Mouse (Mus musculus): ENCODE results near the gene Mia2.

Gene Mia2

GRCm38 (mm10) chr12:59149691-59150090 is 54.1 kb downstream of the Mia2 start:
- in situ Hi-C loops (cut with MboI, MseI) = no loop called here

DNA sequence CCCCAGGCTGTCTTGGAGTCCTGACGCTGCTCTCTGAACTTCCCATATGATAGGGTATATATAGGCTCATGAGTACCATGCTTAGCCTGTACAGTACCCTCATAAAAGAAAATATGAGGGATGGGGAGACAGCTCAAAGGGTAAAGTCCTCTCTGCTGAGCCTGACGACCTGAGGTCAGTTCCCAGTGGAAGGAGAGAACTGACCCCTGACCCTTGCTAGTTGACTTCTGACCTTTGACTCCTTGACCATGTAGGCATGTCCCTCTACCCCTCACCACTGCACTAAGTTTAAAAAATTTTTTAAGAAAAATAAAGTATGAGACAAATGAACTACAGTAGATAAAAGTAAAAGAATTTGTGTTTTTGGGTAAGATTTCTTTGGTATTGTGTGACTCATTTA is 65.5 kb downstream of the Mia2 start:
- in situ Hi-C loops (cut with MboI, MseI) = no loop called here

GRCm38 (mm10) chr12:59162797-59163196 is 67.2 kb downstream of the Mia2 start:
- in situ Hi-C loops (cut with MboI, MseI) = no loop called here

DNA sequence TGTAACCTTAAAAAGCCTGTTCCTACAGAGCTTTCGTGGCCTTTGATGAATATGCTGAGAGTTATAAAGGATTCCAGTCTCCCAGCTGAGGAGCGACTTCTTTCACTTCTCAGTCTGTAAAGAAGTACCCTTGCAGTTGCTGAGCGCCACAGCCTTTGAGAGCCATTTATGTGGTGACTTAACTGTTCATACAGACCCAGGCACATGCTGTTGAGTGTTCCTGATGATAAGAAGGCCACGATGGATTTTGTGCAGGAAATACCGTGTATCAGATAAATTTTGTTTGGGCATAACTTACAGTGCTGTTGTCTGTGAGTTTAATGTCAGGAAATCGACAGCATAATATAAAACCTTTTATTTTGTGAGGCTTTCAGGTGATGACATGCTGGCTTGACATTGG is 68.9 kb downstream of the Mia2 start:
- in situ Hi-C loops (cut with MboI, MseI) = no loop called here

DNA sequence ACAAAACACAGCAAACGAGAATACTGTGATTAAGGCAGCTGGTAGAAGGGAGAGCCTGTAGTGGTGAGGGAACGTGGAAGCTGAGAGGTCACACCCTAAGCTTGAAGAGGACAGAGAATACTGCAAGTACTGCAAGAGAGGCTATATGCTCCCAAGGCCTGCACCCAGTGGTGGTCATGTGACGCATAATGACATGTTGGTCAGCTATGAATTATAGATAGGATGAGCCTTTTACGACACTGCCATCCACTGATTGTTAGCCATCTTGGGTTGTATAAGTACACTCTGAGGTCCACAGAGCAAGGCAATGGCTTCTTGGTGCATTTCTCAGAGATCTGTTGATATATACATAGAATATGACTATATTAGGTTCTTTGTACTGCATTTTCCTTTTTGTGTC is 71.0 kb downstream of the Mia2 start:
- in situ Hi-C loops (cut with MboI, MseI) = no loop called here

DNA sequence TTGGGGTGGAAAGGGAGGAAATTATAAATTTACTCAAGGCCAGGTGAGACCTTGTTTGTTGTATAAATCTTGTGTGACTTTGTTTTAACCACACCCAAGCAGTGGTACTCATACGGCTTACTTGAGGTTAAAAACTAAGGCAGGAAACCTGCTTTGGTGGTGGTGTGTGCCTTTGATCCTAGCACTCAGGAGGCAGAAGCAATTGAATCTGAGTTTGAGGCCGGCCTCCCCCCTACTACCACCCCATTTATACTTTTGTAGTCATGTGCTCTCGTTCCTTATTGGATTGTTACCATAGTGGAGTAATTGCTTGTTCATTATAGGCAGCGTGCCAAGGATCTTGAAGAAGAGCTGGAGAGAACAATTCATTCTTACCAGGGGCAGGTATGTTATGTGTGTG is 74.3 kb downstream of the Mia2 start:
- in situ Hi-C loops (cut with MboI, MseI) = no loop called here

- in situ Hi-C loops (cut with MboI, MseI) = no loop called here
These were observed 82.2 kb downstream of the Mia2 start for GRCm38 (mm10) chr12:59177814-59178213.

- in situ Hi-C loops (cut with MboI, MseI) = no loop called here
These were observed 92.6 kb downstream of the Mia2 start for GRCm38 (mm10) chr12:59188086-59188682.

GRCm38 (mm10) chr12:59193637-59194036 is 98.0 kb downstream of the Mia2 start:
- in situ Hi-C loops (cut with MboI, MseI) = no loop called here

DNA sequence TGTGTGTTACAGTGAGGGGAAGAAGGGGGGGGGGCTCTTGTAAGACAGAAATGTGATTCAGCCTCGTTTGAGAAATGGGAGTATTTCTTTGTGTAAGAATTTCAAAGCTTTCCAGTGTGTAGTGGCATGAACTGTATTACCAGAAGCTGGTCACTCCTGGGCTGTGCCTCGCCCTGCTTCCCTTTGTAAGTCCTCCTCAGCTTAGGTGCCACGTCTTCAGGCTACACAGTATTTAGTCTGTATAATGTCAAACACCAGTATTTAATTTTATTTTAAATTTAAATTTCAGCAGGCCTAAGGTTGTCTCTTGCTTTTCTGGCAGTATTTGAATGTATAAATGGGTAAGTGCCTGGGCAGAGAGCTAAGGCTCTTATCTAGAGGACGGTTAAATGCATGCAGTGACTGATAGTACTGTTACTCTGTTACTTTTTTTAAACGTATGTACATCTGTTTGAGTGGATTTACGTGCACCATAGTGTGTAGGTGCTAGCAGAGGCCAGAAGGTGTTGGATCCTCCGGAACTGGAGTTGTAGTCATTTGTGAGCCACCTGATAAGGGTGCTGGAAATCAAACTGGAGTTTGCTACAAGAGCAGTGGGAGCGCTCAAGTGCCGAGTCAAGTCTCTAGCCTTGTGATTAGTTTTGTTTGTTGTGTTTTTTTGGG is 98.9 kb downstream of the Mia2 start:
- in situ Hi-C loops (cut with MboI, MseI) = no loop called here

DNA sequence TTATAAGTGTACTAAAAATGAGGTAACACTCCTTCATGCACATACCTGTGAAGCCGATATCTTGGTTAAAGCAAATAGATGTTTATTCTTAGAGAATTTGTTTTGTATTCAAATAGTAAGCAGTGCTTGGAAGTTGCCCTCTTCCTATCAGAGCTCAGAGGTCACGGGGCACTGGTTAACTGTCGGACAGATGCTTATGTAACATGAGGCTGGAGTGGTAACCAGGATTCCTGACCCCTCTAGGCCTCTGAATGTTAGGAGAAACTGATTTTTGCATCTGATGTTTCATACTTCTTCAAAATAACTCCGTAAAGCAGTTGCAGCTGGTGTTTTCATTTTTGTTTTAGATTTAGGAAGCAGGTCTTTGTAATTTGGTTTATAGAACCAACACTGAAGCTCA is 99.5 kb downstream of the Mia2 start:
- in situ Hi-C loops (cut with MboI, MseI) = no loop called here

DNA sequence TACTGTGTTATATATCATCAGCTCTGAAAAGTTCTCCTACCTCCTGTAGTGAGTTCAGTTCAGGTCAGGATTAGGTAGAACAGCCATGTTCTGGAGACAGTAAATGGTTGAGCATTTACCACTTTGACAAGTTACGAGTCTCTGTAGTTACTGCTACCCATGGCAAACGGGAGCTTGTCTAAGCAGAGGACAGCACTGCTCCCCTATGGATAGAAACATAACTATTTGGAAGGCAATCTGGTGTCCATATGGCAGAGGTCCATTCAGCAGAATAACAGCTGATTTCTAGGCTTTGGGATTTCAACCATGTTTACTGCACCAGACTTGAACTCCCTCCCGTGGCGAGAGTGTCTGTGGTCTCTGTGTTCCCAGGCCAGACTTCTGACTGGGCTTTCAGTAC is 100.3 kb downstream of the Mia2 start:
- in situ Hi-C loops (cut with MboI, MseI) = no loop called here

DNA sequence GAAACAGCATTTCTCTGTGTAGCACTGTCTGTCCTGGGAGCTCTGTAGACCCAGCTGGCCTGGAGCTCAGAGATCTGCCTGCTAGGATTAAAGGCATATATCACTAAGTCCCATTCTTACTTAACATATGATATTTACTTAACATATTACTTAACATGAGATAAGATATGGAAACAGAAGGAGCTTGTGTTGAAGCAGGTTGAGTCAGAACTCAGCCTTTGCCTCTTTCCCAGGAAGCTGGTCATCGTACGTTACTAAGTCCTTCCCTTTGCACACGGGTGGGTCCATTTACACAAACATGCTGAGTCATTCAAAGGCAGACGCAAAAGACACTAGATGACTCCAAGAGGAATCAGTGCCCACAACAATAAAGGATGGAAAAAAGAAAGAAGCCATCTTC is 103.2 kb downstream of the Mia2 start:
- in situ Hi-C loops (cut with MboI, MseI) = no loop called here

DNA sequence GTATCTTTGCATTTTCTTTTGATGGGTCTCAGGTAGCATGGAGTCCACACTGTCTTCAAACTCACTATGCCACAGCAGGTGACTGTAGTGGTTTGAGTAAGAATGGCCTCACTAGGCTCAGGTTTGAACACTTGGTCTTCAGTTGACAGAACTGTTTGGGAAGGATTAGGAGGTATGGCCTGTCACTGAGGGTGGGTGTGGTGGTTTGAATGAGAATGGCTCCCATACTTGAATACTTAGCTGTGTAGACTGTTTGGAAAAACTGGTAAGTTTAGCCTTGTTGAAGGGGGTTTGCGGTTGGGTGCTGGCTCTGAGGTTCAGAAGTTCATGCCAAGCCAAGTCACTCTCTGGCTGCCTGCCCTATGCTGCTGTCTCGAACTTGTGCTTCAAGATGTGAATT is 103.8 kb downstream of the Mia2 start:
- in situ Hi-C loops (cut with MboI, MseI) = no loop called here

DNA sequence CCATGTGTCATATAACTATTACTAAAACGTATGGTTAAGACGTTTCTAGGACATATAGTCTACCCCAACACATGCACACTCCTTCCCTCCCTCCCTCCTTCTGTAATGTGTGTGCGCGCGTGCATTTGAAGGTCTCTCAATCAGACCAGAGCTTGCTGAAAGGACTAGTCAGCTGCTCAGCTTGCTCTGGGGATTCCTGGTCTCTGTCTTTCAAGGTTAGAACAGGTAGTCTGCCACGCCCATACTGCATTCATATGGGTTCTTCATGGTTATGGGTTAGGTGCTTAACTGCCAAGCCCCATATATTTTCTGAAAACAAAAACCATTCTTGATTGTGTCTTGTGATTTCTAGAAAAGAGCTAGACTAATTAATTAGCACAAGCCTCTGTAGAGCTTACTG is 110.0 kb downstream of the Mia2 start:
- in situ Hi-C loops (cut with MboI, MseI) = loop anchor here (25.0 kb wide), 1 partner anchor 143 kb away; the partner anchor contains the start of genes Pnn and Trappc6b

- in situ Hi-C loops (cut with MboI, MseI) = loop anchor here (25.0 kb wide), 1 partner anchor 144 kb away; the partner anchor contains the start of genes Pnn and Trappc6b
These were observed 110.8 kb downstream of the Mia2 start for GRCm38 (mm10) chr12:59206208-59206999.

DNA sequence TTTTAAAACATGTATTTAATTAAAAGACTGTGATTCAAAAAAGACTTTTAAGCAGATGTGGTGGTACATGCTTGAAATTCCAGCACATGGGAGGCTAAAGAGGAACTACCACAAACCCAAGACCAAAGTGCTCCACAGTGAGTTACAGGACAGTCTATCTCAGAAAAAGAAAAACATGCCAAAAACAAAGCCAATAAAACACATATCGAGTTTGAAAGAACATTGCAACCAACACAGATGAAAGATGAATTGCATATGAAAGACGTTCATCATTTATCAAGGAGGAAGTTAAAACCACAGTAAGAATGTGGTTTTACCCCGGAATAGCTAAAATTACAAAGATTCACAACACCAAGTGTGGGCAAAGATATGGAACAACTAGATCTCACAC is 111.4 kb downstream of the Mia2 start:
- in situ Hi-C loops (cut with MboI, MseI) = loop anchor here (25.0 kb wide), 1 partner anchor 145 kb away; the partner anchor contains the start of genes Pnn and Trappc6b

DNA sequence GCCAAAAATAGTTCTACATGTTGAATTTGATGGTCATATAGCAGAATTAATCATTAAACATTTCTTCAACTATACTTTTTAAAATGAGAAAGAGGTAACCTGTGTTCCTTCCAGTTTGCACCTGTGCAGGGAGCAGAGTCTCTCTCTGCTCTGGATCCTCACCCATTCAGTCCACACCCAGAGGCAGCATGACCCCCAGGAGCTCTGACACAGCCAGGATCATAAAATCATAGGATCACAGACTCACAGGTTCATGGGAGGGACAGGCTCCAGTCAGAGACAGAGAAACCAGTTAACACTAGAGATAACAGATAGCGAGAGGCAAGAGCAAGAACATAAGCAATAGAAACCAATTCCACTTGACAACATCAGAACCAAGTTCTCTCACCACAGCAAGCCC is 112.2 kb downstream of the Mia2 start:
- in situ Hi-C loops (cut with MboI, MseI) = loop anchor here (25.0 kb wide), 1 partner anchor 146 kb away; the partner anchor contains the start of genes Pnn and Trappc6b

GRCm38 (mm10) chr12:59216176-59216575 is 120.6 kb downstream of the Mia2 start:
- in situ Hi-C loops (cut with MboI, MseI) = loop anchor here (25.0 kb wide), 1 partner anchor 154 kb away; the partner anchor contains the start of genes Pnn and Trappc6b

GRCm38 (mm10) chr12:59216676-59217266 is 121.2 kb downstream of the Mia2 start:
- in situ Hi-C loops (cut with MboI, MseI) = loop anchor here (25.0 kb wide), 1 partner anchor 154 kb away; the partner anchor contains the start of genes Pnn and Trappc6b

DNA sequence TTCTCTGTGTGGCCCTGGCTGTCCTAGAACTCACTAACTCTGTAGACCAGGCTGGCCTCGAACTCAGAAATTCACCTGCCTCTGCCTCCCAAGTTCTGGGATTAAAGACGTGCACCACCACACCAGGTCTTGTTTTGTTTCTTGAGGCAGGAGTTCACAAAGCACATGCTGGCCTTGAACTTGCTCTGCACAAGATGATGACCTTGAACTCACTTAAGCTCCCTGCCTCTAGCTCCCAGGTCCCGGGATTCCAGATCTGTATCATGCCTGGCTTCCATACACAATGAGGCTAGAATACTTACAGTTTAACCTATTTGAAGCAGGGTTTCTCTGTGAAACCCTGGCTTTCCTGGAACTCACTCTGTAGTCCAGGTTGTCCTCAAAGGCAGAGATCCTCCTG is 121.7 kb downstream of the Mia2 start:
- in situ Hi-C loops (cut with MboI, MseI) = loop anchor here (25.0 kb wide), 1 partner anchor 155 kb away; the partner anchor contains the start of genes Pnn and Trappc6b

Measured in regulatory T cell (primary cell).